Mouse (Mus musculus) cerebellum, adult 2 months (tissue): ENCODE measurements around the gene Mast4. TPM values are rescaled to one million over a fixed set of nuclear protein-coding genes. Genes with fewer than 3 reads are reported as not detected.

Experiments
- DNase-seq, 2 experiments: peaks; one replicate each; pipeline ENCODE4 v3.0.0; 2021
- H3K27ac ChIP-seq: fragments of 200-500 bp; 2 replicates; pipeline ENCODE4 v1.5.1; 2012; ENCODE audit warnings: low read length, control low read depth, inconsistent platforms; ENCODE audit not compliant: insufficient read depth
- H3K27me3 ChIP-seq: fragments of 200-500 bp; 2 replicates; pipeline ENCODE4 v1.6.1; 2012; ENCODE audit warnings: inconsistent platforms, mild to moderate bottlenecking, low read length, moderate library complexity; ENCODE audit not compliant: control insufficient read depth, insufficient read depth
- H3K4me1 ChIP-seq: fragments of 200-500 bp; 2 replicates; pipeline ENCODE4 v1.6.1; 2011; ENCODE audit warnings: low read length; ENCODE audit not compliant: control insufficient read depth, insufficient read depth
- H3K4me3 ChIP-seq: fragments of 200-500 bp; replicated peaks from 2 replicates; pipeline ENCODE3; 2011; ENCODE audit warnings: mild to moderate bottlenecking, low read depth, low read length, control low read depth; ENCODE audit not compliant: insufficient read depth
- CTCF ChIP-seq: fragments of 200-500 bp; IDR thresholded peaks from 2 replicates; pipeline ENCODE4 v1.5.1; 2011; ENCODE audit warnings: low read depth, mild to moderate bottlenecking, control low read depth, low read length, moderate library complexity, borderline replicate concordance; ENCODE audit not compliant: insufficient read depth
- POLR2A ChIP-seq: fragments of 200-500 bp; IDR thresholded peaks from 2 replicates; pipeline ENCODE4 v1.6.1; 2011; ENCODE audit warnings: low read length, control low read depth, borderline replicate concordance; ENCODE audit not compliant: insufficient read depth
- WGBS: fragments of 180-500 bp; shearing (Covaris S2); methylation state at CpG from one replicate; pipeline ENCODE4 v1.1.7; 2018; 5-methylcytosine and 5-hydroxymethylcytosine counted together
- polyA plus RNA-seq: library from polyadenylated mRNA; depleted of rRNA; stranded (reverse); fragments of >200 nt; gene quantifications from 2 replicates; pipeline ENCODE4 v1.2.3, GENCODE M21; 2012

Mast4 gene
- polyA plus RNA-seq, 1 experiment, result 21.2 TPM

DNA sequence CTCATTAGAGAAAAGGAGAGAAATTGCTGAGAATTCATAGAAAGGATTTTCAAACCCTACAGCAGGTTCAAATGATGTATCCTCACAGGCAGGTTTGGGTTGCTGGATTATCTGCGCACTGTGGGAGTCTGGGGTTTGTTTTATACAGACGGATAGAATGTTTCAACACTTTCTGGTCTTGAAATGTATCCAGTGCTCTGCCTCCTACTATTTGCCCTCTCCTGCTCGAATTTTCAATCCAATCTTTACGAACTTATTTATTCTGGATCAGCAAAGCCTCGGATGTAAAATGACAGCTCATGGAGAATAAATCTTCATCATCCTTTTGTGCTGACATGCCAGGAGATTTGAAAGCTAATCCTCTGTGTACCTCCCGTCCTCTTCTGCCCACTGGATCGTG lies 281.6 kb downstream of the Mast4 start:
- WGBS, result 22% methylated on average over 7 of the region's 7 CpGs
- DNase-seq, result no peak
- no peak overlapping the region for H3K4me3 ChIP-seq
- TF ChIP-seq POLR2A, result no peak
- TF ChIP-seq CTCF, result no peak
- no peaks in the 10 kb centered on the region; the same call in 1 of the 2 replicates for H3K27me3 ChIP-seq
- H3K27ac ChIP-seq, result no peak overlapping the region
- H3K4me1 ChIP-seq, result no peaks in the 10 kb centered on the region

DNA sequence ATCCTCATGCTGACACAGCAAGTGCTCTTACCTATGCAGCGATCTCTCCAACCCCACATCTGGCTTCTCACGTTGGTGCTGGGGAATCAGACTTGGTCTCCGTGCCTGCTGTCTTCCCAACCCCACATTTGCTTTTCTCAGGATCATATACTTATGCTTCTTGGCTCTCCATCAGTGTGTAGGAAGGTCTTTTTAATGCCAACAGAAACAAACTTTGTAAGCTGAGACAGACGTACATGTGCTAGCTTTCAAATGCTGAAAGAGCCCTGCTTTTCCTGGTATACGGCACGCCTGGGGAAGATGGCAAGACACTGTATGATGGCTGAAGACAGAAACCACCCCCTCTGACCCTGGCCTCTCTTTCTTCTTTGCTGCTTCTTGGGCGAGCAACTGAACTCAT lies 285.3 kb downstream of the Mast4 start:
- DNase-seq, result no peak
- WGBS, result 85% methylated on average over 7 of the region's 7 CpGs
- H3K27ac ChIP-seq, result no peak overlapping the region
- no peak overlapping the region for H3K4me3 ChIP-seq
- H3K27me3 ChIP-seq, result no peaks in the 10 kb centered on the region; the same call in 1 of the 2 replicates
- H3K4me1 ChIP-seq, result no peaks in the 10 kb centered on the region
- TF ChIP-seq CTCF, result no peak
- no peak for TF ChIP-seq POLR2A

DNA sequence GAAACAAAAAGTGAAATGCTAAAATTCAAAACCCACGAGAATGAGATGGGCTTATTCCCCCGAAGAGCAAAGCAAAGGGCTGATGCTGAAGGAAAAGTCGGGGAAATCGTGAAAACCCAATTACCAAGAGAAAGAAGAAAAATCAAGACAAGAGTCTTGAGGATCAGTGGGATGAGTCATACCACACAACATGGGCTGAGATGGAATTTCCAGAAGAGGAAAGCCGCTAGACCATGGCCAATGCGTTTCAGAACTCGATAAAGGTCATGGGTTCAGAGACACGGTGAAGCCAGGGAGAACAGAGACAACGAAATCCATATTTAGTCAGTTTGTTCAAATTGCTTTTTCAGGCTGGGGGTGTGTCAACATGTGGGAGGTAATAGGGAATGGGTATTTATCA lies 290.6 kb downstream of the Mast4 start:
- WGBS, result 92% methylated on average over 9 of the region's 9 CpGs
- H3K4me1 ChIP-seq, result no peaks in the 10 kb centered on the region
- no peak overlapping the region; the same call in 1 of the 2 replicates for H3K27ac ChIP-seq
- DNase-seq, result no peak
- H3K4me3 ChIP-seq, result no peak overlapping the region
- TF ChIP-seq POLR2A (no peak), CTCF (no peak)
- no peaks in the 10 kb centered on the region for H3K27me3 ChIP-seq

DNA sequence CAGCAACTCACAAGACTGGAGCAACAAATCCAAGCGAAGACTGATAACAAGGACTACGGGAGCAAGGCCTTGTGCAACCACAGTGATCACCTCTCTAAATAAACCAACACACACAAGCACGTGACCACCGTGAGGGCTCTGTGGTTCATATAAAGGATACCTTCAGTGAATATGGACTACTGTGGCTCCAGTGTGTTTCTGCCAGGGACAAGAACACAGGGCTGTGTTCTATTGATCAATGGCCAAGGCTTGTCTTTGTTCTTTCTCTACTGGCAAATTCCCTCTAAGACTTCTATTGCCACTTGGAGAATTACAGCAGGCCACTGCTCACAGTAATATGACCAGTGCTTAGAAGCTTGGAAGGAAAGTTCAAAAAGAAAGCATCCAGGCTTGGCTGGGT lies 291.3 kb downstream of the Mast4 start:
- H3K27ac ChIP-seq, result no peak overlapping the region; the same call in 1 of the 2 replicates
- no peaks in the 10 kb centered on the region for H3K4me1 ChIP-seq
- H3K4me3 ChIP-seq, result no peak overlapping the region
- DNase-seq, result peak in 1 of 2 experiments; percentile 5
- H3K27me3 ChIP-seq, result no peaks in the 10 kb centered on the region
- TF ChIP-seq POLR2A (no peak), CTCF (no peak)
- WGBS, result 87% methylated on average over 4 of the region's 4 CpGs

DNA sequence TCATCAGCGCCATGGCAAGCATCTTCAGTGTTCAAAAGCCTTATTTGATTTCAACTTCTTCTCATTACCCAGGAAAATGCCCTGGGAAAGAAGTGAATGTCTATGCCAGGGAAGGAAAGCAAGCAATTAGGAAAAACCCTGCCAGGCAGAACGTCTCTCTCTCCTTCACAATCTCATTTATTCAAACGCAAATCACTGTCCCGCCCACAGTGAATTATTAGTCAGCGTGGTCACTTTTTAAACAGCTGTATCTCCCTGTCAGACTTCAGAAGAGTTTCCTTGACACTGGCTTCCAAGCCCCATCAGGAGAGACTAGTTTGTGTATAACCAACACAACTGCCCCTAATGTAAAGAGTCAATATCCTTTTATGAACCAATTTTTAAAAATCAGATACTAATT lies 296.8 kb downstream of the Mast4 start:
- TF ChIP-seq CTCF (no peak), POLR2A (no peak)
- no peak overlapping the region for H3K4me3 ChIP-seq
- no peak for DNase-seq
- H3K27me3 ChIP-seq, result no peaks in the 10 kb centered on the region
- H3K27ac ChIP-seq, result no peak overlapping the region
- 32% methylated on average over 5 of the region's 5 CpGs for WGBS
- H3K4me1 ChIP-seq, result no peaks in the 10 kb centered on the region

DNA sequence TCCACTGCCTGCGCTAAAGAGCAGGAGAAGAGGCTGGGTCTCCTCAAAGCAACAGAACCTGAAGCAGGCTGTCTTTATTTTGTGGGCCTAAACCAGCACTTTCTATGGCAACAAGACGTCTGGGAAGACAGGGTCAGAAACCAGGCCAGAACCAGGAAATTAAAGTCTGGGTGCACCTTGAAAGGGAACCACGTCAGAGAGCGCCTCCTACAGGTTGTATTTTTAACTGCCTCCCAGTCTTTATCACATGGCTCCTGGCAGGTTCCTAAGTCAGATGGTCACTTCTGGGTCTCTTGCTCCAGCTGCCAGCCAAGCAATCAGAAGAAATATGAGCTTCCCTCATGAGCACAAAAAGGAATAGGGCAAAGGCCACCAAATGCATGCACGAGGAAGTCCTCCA lies 304.9 kb downstream of the Mast4 start:
- no peaks in the 10 kb centered on the region for H3K4me1 ChIP-seq
- 89% methylated on average over 5 of the region's 5 CpGs for WGBS
- H3K27me3 ChIP-seq, result no peaks in the 10 kb centered on the region
- TF ChIP-seq CTCF (no peak), POLR2A (no peak)
- no peak overlapping the region for H3K27ac ChIP-seq
- DNase-seq, result no peak
- no peak overlapping the region for H3K4me3 ChIP-seq

- Histone ChIP-seq H3K27me3 (no peaks in the 10 kb centered on the region), H3K27ac (no peak overlapping the region), H3K4me3 (no peak overlapping the region), H3K4me1 (no peaks in the 10 kb centered on the region)
- WGBS, result 81% methylated on average over 17 of the region's 17 CpGs
- no peak for DNase-seq
- TF ChIP-seq POLR2A (no peak), CTCF (no peak)
These were observed 306.7 kb downstream of the Mast4 start for GRCm38 (mm10) chr13:103027456-103028078.

GRCm38 (mm10) chr13:103025461-103025860 lies 308.8 kb downstream of the Mast4 start:
- no peak overlapping the region for H3K27ac ChIP-seq
- WGBS, result 25% methylated on average over 3 of the region's 3 CpGs
- H3K4me3 ChIP-seq, result no peak overlapping the region
- H3K4me1 ChIP-seq, result no peaks in the 10 kb centered on the region
- no peak for DNase-seq
- no peak for TF ChIP-seq POLR2A
- H3K27me3 ChIP-seq, result no peaks in the 10 kb centered on the region; the same call in 1 of the 2 replicates

GRCm38 (mm10) chr13:103018481-103018880 lies 315.8 kb downstream of the Mast4 start:
- no peak overlapping the region for H3K27ac ChIP-seq
- H3K4me3 ChIP-seq, result no peak overlapping the region
- no peak for DNase-seq
- 83% methylated on average over 6 of the region's 6 CpGs for WGBS
- TF ChIP-seq CTCF (no peak), POLR2A (no peak)
- no peaks in the 10 kb centered on the region for H3K4me1 ChIP-seq
- H3K27me3 ChIP-seq, result no peaks in the 10 kb centered on the region; the same call in 1 of the 2 replicates
